Mouse (Mus musculus) megakaryocyte, embryonic 14.5 days (primary cell): ENCODE measurements around the gene Ccnyl1.

Experiments
- FLI1 ChIP-seq: IDR thresholded peaks from 2 replicates; pipeline ENCODE4 v1.6.1; 2012; ENCODE audit warnings: low read length, inconsistent platforms, mixed read lengths
- GATA1 ChIP-seq: IDR thresholded peaks from 3 replicates; pipeline ENCODE4 v1.6.1; 2012; ENCODE audit warnings: mixed read lengths, low read length, inconsistent platforms, borderline replicate concordance

DNA sequence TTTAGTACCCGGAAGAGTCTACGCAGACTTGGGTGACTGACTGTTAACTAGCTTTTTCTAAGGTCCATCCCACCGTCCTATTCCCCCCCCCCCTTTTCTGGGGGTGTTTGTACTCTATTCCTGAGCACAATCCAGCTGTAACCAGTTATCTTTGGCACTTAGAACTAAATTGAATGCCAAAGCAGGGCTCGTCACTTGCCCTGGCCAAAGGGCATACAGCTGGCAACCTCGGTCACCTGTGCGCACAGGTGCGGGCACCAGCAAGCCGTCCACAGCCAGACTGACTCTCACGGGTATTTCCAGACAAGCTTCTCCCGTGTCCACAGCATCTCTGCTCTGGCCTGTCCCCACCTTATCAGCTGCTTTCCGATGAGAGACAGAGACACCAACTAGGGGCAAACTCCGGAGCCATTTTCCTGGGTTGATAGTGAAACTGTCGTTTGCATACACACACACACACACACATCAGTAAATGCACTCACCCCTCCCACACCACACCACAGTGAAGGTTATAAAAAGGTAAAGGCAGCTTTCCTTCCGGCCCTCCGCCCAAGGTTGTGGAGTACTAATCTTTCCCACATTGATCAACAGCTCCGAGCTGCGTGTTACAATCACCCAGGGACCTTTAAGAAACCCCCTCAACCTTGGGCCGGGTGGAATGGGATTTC, 52.6 kb downstream of the Ccnyl1 start:
- no peak for TF ChIP-seq GATA1
- TF ChIP-seq FLI1: no peak
